Mouse (Mus musculus): ENCODE measurements around the gene Agpat2. TPM values are rescaled to one million over a fixed set of nuclear protein-coding genes. Genes with fewer than 3 reads are reported as not detected.

Agpat2 gene
- total RNA-seq, 1 experiment = 60.4 TPM

DNA sequence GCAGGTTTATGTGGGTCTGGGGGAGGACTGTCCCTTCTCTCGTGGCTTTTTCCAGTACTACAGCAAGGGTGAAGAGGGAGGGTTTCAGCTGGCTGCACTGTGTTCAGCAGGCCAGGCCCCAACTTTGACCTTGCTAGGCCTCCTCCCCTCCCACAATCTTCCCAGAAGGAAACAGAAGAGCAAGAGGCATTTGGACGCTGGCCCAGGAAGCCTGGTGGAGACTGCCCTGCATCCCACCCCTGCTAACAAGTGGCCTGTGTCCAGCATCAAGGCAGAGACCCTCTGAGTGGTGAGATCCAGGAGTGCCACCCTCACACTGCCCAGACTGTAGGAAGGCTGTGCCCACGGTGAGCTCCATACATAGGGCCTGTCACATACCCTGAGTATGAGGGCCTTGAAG, 60.0 kb downstream of the Agpat2 start:
- Histone ChIP-seq H3K9ac (ENCODE audit: insufficient read depth, low read depth, low read length, poor library complexity, severe bottlenecking) (no peak overlapping the region), H3K4me1 (ENCODE audit: control insufficient read depth in 2 of 2, insufficient read depth in 2 of 2, low read length in 2 of 2, poor library complexity in 1 of 2) (peaks cover 3 to 11% of the 10 kb centered on the region in 2 experiments; a peak in 2 of 4 replicates), H3K4me3 (ENCODE audit: insufficient read depth in 1 of 2, low read depth in 1 of 2, low read length in 2 of 2, poor library complexity in 1 of 2, severe bottlenecking in 1 of 2) (no peak overlapping the region), H3K9me3 (ENCODE audit: control insufficient read depth, insufficient read depth, low read depth, low read length) (no peaks in the 10 kb centered on the region), H3K27ac (ENCODE audit: insufficient read depth, low read depth, low read length, poor library complexity, severe bottlenecking) (no peak overlapping the region), H3K36me3 (ENCODE audit: control insufficient read depth, insufficient read depth, low read length, poor library complexity, severe bottlenecking) (no peaks in the 10 kb centered on the region)
- no peak for DNase-seq (ENCODE audit: low read depth, low spot score)
- TF ChIP-seq CHD2 (IDR thresholded peaks at IDR 0.05; ENCODE audit: low read depth, low read length) (no peak), MAFK (IDR thresholded peaks at IDR 0.05; ENCODE audit: insufficient read depth, low read depth, low read length) (no peak), ZNF384 (IDR thresholded peaks at IDR 0.05; ENCODE audit: low read depth, low read length) (no peak), ZC3H11A (IDR thresholded peaks at IDR 0.05; ENCODE audit: borderline replicate concordance, low read depth, low read length) (no peak), HCFC1 (IDR thresholded peaks at IDR 0.05; ENCODE audit: borderline replicate concordance, insufficient read depth, low read length) (no peak)
- in situ Hi-C loops (cut with MboI; ENCODE audit: low sequenced_read_pairs in 2 of 2, unreplicated experiment in 2 of 2) = no loop called here

DNA sequence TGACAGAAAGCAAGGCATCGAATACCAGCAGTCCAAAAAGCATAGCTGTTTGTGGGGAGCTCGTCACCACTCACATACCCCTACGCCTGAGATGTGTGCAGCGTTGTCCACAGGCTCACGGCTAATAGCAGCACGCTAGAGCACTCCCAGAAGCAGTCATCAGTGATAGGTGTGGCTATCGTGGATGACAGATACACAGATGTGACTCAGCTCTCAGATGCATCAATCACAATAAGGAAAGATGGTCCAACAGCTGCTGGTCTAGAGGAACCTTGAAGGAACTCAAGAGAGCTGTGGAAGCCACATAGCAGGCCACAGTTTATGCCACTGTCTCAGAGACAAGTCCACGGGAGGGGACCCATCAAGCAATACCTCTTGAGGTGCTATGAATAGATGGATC, 60.4 kb downstream of the Agpat2 start:
- DNase-seq (ENCODE audit: low read depth, low spot score) = no peak
- TF ChIP-seq ZC3H11A (IDR thresholded peaks at IDR 0.05; ENCODE audit: borderline replicate concordance, low read depth, low read length) = no peak
- TF ChIP-seq CHD2 (IDR thresholded peaks at IDR 0.05; ENCODE audit: low read depth, low read length) = no peak
- no peak for TF ChIP-seq MAFK (IDR thresholded peaks at IDR 0.05; ENCODE audit: insufficient read depth, low read depth, low read length)
- TF ChIP-seq ZNF384 (IDR thresholded peaks at IDR 0.05; ENCODE audit: low read depth, low read length) = no peak
- no peak for TF ChIP-seq HCFC1 (IDR thresholded peaks at IDR 0.05; ENCODE audit: borderline replicate concordance, insufficient read depth, low read length)
- Histone ChIP-seq H3K27ac (ENCODE audit: insufficient read depth, low read depth, low read length, poor library complexity, severe bottlenecking) (no peak overlapping the region), H3K4me3 (ENCODE audit: insufficient read depth in 1 of 2, low read depth in 1 of 2, low read length in 2 of 2, poor library complexity in 1 of 2, severe bottlenecking in 1 of 2) (no peak overlapping the region), H3K9me3 (ENCODE audit: control insufficient read depth, insufficient read depth, low read depth, low read length) (no peaks in the 10 kb centered on the region), H3K36me3 (ENCODE audit: control insufficient read depth, insufficient read depth, low read length, poor library complexity, severe bottlenecking) (no peaks in the 10 kb centered on the region), H3K4me1 (ENCODE audit: control insufficient read depth in 2 of 2, insufficient read depth in 2 of 2, low read length in 2 of 2, poor library complexity in 1 of 2) (peaks cover 3 to 11% of the 10 kb centered on the region in 2 experiments; a peak in 2 of 4 replicates), H3K9ac (ENCODE audit: insufficient read depth, low read depth, low read length, poor library complexity, severe bottlenecking) (no peak overlapping the region)
- in situ Hi-C loops (cut with MboI; ENCODE audit: low sequenced_read_pairs in 2 of 2, unreplicated experiment in 2 of 2) = no loop called here

DNA sequence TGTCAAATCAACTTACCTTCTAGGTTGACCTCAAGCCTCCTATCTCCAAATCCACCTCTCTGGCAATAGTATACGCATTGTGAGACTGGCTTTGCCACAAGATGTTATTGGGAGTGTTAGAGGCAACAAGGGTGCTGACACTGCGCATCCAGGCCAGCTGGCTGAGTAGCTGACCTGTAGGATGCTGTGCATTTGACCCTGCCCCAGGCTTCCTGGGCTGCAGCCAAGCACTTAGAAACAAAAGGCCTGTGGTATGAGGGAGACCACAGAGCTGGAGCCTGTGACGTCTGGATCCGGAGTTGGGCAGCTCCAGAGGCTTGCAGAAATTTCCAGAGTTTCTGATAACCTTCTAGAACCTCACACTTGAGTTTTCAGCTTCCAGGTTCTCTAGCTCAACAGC, 61.1 kb downstream of the Agpat2 start:
- peaks cover 3 to 11% of the 10 kb centered on the region in 2 experiments; a peak in 2 of 4 replicates for H3K4me1 ChIP-seq (ENCODE audit: control insufficient read depth in 2 of 2, insufficient read depth in 2 of 2, low read length in 2 of 2, poor library complexity in 1 of 2)
- no peak overlapping the region for H3K27ac ChIP-seq (ENCODE audit: insufficient read depth, low read depth, low read length, poor library complexity, severe bottlenecking)

More for the DNA sequence above, 61.1 kb downstream of the Agpat2 start:
- H3K9me3 ChIP-seq (ENCODE audit: control insufficient read depth, insufficient read depth, low read depth, low read length) = no peaks in the 10 kb centered on the region
- TF ChIP-seq CHD2 (IDR thresholded peaks at IDR 0.05; ENCODE audit: low read depth, low read length) (no peak), HCFC1 (IDR thresholded peaks at IDR 0.05; ENCODE audit: borderline replicate concordance, insufficient read depth, low read length) (no peak), MAFK (IDR thresholded peaks at IDR 0.05; ENCODE audit: insufficient read depth, low read depth, low read length) (no peak), ZNF384 (IDR thresholded peaks at IDR 0.05; ENCODE audit: low read depth, low read length) (no peak), ZC3H11A (IDR thresholded peaks at IDR 0.05; ENCODE audit: borderline replicate concordance, low read depth, low read length) (no peak)
- H3K9ac ChIP-seq (ENCODE audit: insufficient read depth, low read depth, low read length, poor library complexity, severe bottlenecking) = no peak overlapping the region
- no peak for DNase-seq (ENCODE audit: low read depth, low spot score)
- H3K36me3 ChIP-seq (ENCODE audit: control insufficient read depth, insufficient read depth, low read length, poor library complexity, severe bottlenecking) = no peaks in the 10 kb centered on the region
- in situ Hi-C loops (cut with MboI; ENCODE audit: low sequenced_read_pairs in 2 of 2, unreplicated experiment in 2 of 2) = no loop called here
- H3K4me3 ChIP-seq (ENCODE audit: insufficient read depth in 1 of 2, low read depth in 1 of 2, low read length in 2 of 2, poor library complexity in 1 of 2, severe bottlenecking in 1 of 2) = no peak overlapping the region

Other genes starting within 250 kb of the Agpat2 start
- gene Card9, start 243.5 kb downstream of the Agpat2 start, total RNA-seq (2012; rRNA removed) = 0.76 and 1.6 TPM in 2 replicates
- gene Snapc4, start 223.8 kb downstream of the Agpat2 start, total RNA-seq (2012; rRNA removed) = 79.2 and 128 TPM in 2 replicates
- 87.8 and 90.4 TPM in 2 replicates for gene Entr1, start 215.1 kb downstream of the Agpat2 start, total RNA-seq (2012; rRNA removed)
- 133 and 149 TPM in 2 replicates for gene Pmpca, start 215.1 kb downstream of the Agpat2 start, total RNA-seq (2012; rRNA removed)
- 10.4 and 13.6 TPM in 2 replicates for gene Inpp5e, start 195.2 kb downstream of the Agpat2 start, total RNA-seq (2012; rRNA removed)
- 47.3 and 62.5 TPM in 2 replicates for gene Sec16a, start 159.2 kb downstream of the Agpat2 start, total RNA-seq (2012; rRNA removed)
- gene Notch1, start 87.8 kb downstream of the Agpat2 start, total RNA-seq (2012; rRNA removed) = 34.9 and 77.8 TPM in 2 replicates
- gene Egfl7, start 24.4 kb downstream of the Agpat2 start, total RNA-seq (2012; rRNA removed) = 104 and 156 TPM in 2 replicates
- gene Gm20532, start 17.8 kb downstream of the Agpat2 start, total RNA-seq (2012; rRNA removed) = not detected in 2 replicates
- gene Fam69b, start 24.0 kb upstream of the Agpat2 start, total RNA-seq (2012; rRNA removed) = 24.6 and 46.6 TPM in 2 replicates
- not detected in 2 replicates for gene Lcn4, start 66.9 kb upstream of the Agpat2 start, total RNA-seq (2012; rRNA removed)